Mouse (Mus musculus) hematopoietic stem cell, adult 5-6 weeks (primary cell): ENCODE measurements at regions not wholly inside any gene's neighbourhood (a gene's known extent, or its start where the extent isn't known, plus 50 kb on each side); places are given as distances from the start of the nearest gene placed in this dataset.
"Not testable (repeated sequence)": the region's sequence is repeated elsewhere in the genome, so short reads cannot be mapped to it uniquely, and the experiment has no call there.

Experiments
- ATAC-seq, 2 experiments: fragments of 125-278 bp in 1 of 2; replicated peaks in 1 of 2; 2 replicates each; pipeline ENCODE4 v1.8.0; 2016 to 2017; ENCODE audit warnings: inconsistent platforms in 2 of 2, mild to moderate bottlenecking in 2 of 2, moderate number of reproducible peaks in 2 of 2, low read depth in 1 of 2, moderate TSS enrichment in 1 of 2; ENCODE audit not compliant: low FRiP score in 2 of 2, poor library complexity in 2 of 2, severe bottlenecking in 2 of 2, insufficient read depth in 1 of 2, low TSS enrichment in 1 of 2

- ATAC-seq: peak; percentile 78 to 93
These were observed 69.3 kb downstream of the Btg1 start for GRCm38 (mm10) chr10:96685991-96686601.

GRCm38 (mm10) chr10:96686659-96687440 is 70.0 kb downstream of the Btg1 start:
- no peak for ATAC-seq

- ATAC-seq: no peak
These were observed 70.6 kb downstream of the Btg1 start for GRCm38 (mm10) chr10:96687441-96687772.

GRCm38 (mm10) chr10:96689976-96690867 is 73.4 kb downstream of the Btg1 start:
- no peak for ATAC-seq

- ATAC-seq: no peak
These were observed 74.1 kb downstream of the Btg1 start for GRCm38 (mm10) chr10:96690868-96691302.

- ATAC-seq: no peak
These were observed 74.6 kb downstream of the Btg1 start for GRCm38 (mm10) chr10:96691319-96691870.

GRCm38 (mm10) chr10:96692821-96693220 is 76.0 kb downstream of the Btg1 start:
- no peak for ATAC-seq

- ATAC-seq: no peak
These were observed 77.0 kb downstream of the Btg1 start for GRCm38 (mm10) chr10:96693766-96694165.

- no peak for ATAC-seq
These were observed 79.8 kb downstream of the Btg1 start for GRCm38 (mm10) chr10:96696571-96696970.

GRCm38 (mm10) chr10:96697781-96698180 is 81.0 kb downstream of the Btg1 start:
- peak in 1 of 2 experiments; percentile 48; a peak in 1 of 4 replicates for ATAC-seq

GRCm38 (mm10) chr10:96706656-96707055 is 89.8 kb downstream of the Btg1 start:
- ATAC-seq: no peak

- ATAC-seq: no peak
These were observed 91.7 kb downstream of the Btg1 start for GRCm38 (mm10) chr10:96708471-96708870.

- no peak for ATAC-seq
These were observed 93.0 kb downstream of the Btg1 start for GRCm38 (mm10) chr10:96709698-96710356.

GRCm38 (mm10) chr10:96711993-96712392 is 95.2 kb downstream of the Btg1 start:
- ATAC-seq: no peak

- ATAC-seq: no peak
These were observed 97.9 kb downstream of the Btg1 start for GRCm38 (mm10) chr10:96714702-96715101.

- ATAC-seq: no peak
These were observed 100.5 kb downstream of the Btg1 start for GRCm38 (mm10) chr10:96717281-96717680.

GRCm38 (mm10) chr10:96718706-96719105 is 101.9 kb downstream of the Btg1 start:
- ATAC-seq: not testable (repeated sequence)
